Mouse (Mus musculus): ENCODE measurements around the gene Des. TPM values are rescaled to one million over a fixed set of nuclear protein-coding genes. Genes with fewer than 3 reads are reported as not detected.

The Des gene
- total and polyA plus RNA-seq, 2 experiments, result 2.4 to 4.0 TPM

DNA sequence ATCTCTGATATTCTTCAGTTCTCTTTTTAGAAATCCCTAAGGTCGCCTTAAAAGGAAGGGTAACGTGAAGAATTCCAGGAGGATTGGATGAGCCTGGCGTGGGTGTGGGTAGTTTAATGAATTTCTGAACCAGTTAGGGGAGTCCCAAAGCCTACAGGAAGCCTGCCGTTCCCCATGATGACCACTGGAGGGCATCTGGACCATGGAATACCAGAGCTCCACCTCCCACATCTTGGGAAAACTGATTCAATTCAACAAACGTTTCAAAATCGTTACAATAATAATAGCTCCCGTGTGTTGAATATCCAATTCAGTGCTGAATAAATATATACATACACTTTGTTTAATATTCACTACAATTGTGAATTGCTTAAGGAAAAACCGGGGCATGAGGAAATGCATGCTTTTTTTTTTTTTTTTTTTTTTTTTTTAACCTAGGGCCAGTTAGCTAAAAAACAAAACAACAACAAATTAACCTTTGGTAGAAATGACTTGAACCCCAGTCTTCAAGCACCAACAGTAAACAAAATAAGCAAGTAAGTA, 17.2 kb upstream of the Des start:
- peak; percentile 49 for DNase-seq (ENCODE audit: extremely low read depth, low read depth, low spot score)
- no peaks in the 10 kb centered on the region for H3K36me3 ChIP-seq (ENCODE audit: control insufficient read depth, insufficient read depth, low read length)
- no peak overlapping the region for H3K4me3 ChIP-seq (ENCODE audit: insufficient read depth, low read depth, low read length)
- WGBS, result 2% methylated on average over 8 of the region's 8 CpGs
- H3K27ac ChIP-seq (replicated peaks; ENCODE audit: insufficient read depth, low read depth, low read length), result no peak overlapping the region
- no peaks in the 10 kb centered on the region for H3K27me3 ChIP-seq (ENCODE audit: control insufficient read depth, insufficient read depth, low read length)
- H3K9ac ChIP-seq (ENCODE audit: low read depth, low read length), result no peak overlapping the region
- TF ChIP-seq POLR2A (IDR thresholded peaks at IDR 0.05; ENCODE audit: extremely low read depth, insufficient read depth, low read length) (no peak), CTCF (IDR thresholded peaks at IDR 0.05; ENCODE audit: low read depth, low read length) (peak; percentile 86)
- H3K79me2 ChIP-seq (ENCODE audit: control insufficient read depth, insufficient read depth, low read length), result no peaks in the 10 kb centered on the region
- H3K4me1 ChIP-seq (ENCODE audit: control insufficient read depth, insufficient read depth, low read length), result 0 out of 2 replicates have a peak, but pooled peaks cover 2% of the 10 kb centered on the region

DNA sequence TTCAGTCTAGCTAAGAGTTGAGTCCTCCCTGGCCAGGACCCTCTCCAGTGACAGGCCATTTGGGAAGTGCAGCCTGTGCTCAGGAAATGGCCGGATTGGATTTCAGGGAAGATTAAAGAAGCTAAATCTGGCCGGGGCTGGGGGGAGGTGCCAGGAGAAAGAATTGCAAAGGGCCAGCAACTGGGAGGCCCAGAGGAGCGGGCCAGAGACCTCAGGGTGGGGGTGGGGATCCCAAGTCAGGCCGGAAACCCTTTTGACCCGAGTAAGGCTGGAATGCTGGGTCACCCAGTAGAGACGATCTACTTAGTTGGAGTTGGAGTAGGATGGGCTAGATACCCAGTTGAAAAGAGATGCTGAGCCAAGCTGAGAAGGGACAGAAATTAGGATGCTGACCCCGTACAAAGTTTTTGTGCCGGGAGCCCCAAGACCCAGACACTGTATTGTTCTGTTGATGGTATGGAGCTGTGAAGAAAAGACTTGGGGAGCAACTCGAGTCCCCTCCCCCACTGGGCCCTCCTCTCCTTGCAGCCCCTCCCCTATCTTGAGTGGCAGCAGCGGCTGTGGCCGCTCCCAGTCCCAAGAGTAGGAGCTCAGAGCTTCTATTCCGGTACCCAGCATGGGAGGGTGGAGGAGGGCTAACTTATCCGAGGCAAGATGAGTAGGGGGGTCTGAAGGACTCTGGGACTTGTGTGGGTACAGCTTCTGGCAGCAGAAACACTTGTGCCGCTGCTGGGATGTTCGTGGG, 15.7 kb upstream of the Des start:
- Histone ChIP-seq H3K9ac (ENCODE audit: low read depth, low read length) (no peak overlapping the region), H3K79me2 (ENCODE audit: control insufficient read depth, insufficient read depth, low read length) (no peaks in the 10 kb centered on the region), H3K4me1 (ENCODE audit: control insufficient read depth, insufficient read depth, low read length) (no peaks in the 10 kb centered on the region), H3K4me3 (ENCODE audit: insufficient read depth, low read depth, low read length) (no peak overlapping the region), H3K36me3 (ENCODE audit: control insufficient read depth, insufficient read depth, low read length) (no peaks in the 10 kb centered on the region), H3K27me3 (ENCODE audit: control insufficient read depth, insufficient read depth, low read length) (no peaks in the 10 kb centered on the region), H3K27ac (replicated peaks; ENCODE audit: insufficient read depth, low read depth, low read length) (peak overlapping the region; percentile 20)
- WGBS, result 37% methylated on average over 15 of the region's 15 CpGs
- TF ChIP-seq POLR2A (IDR thresholded peaks at IDR 0.05; ENCODE audit: extremely low read depth, insufficient read depth, low read length) (no peak), CTCF (IDR thresholded peaks at IDR 0.05; ENCODE audit: low read depth, low read length) (no peak)
- peak; percentile 24 for DNase-seq (ENCODE audit: extremely low read depth, low read depth, low spot score)

DNA sequence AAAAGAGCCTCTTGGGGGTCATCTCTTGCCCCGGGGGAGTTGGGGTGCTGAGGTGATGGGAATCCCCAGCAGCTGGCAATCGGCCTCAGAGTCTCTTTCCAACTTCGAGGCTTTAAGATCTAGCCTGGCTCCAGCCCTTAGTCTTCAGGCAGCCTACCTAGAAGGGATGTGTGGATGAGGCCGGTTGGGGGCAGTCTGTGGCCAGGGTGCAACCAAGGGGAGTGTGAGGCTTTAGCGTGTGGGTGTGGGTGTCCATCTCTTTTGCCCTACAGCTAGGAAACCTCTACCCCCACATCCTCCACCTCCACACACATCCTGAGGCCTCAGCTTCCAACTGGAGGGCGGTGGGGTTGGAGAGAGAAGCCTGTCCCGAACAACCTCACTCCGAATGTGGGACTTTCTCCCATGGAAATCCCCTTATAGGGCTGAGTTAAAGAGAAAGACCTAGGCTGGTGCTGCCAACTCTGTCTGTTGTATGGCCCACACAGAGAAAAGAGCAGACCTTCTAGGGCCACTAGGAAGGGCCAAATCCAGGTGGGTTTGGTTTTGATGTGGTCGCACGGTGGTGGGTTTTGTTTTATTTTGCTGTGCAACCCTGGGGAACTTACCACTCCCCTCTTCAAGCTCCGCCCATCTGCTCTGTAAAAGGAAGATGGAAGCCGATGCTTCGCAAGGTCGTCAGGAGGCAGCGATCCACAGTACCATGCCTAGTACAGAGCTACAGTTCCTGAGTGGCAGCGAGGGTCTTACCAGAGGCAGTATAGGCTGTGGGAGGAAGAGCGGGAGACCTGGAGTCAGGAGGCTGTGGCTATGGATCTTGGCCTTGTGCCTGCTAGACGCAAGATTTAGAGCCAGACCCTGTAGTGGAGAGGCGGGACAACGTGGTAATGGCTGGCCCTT, 14.8 kb upstream of the Des start:
- Histone ChIP-seq H3K4me3 (ENCODE audit: insufficient read depth, low read depth, low read length) (no peak overlapping the region), H3K79me2 (ENCODE audit: control insufficient read depth, insufficient read depth, low read length) (no peaks in the 10 kb centered on the region), H3K36me3 (ENCODE audit: control insufficient read depth, insufficient read depth, low read length) (no peaks in the 10 kb centered on the region), H3K9ac (ENCODE audit: low read depth, low read length) (no peak overlapping the region), H3K27ac (replicated peaks; ENCODE audit: insufficient read depth, low read depth, low read length) (0 out of 2 replicates have a peak overlapping the region, but pooled peaks have one; percentile 29), H3K27me3 (ENCODE audit: control insufficient read depth, insufficient read depth, low read length) (no peaks in the 10 kb centered on the region), H3K4me1 (ENCODE audit: control insufficient read depth, insufficient read depth, low read length) (no peaks in the 10 kb centered on the region)
- TF ChIP-seq CTCF (IDR thresholded peaks at IDR 0.05; ENCODE audit: low read depth, low read length), result no peak
- no peak for TF ChIP-seq POLR2A (IDR thresholded peaks at IDR 0.05; ENCODE audit: extremely low read depth, insufficient read depth, low read length)
- no peak for DNase-seq (ENCODE audit: extremely low read depth, low read depth, low spot score)
- 60% methylated on average over 20 of the region's 20 CpGs for WGBS

DNA sequence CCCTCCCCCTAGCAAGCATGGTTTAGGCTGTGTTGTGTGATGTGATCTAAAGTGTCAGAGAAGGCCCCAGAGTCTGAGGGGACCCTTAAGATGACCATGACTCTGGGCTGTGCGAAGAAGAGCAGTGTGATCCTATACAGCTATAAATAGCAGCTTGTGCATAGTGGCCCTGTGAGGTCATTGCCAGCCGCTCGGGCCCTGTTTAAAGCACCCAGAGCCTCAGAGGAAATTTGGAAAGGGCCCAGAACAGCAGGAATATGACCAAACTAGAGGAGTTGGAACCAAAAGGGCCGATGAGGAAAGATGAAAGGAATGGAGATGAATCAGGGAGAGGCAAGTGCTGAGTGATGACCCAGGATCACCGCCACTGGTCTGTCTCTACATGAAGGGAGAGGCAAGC, 12.8 kb upstream of the Des start:
- no peak overlapping the region for H3K4me3 ChIP-seq (ENCODE audit: insufficient read depth, low read depth, low read length)
- WGBS, result 77% methylated on average over 5 of the region's 5 CpGs
- H3K4me1 ChIP-seq (ENCODE audit: control insufficient read depth, insufficient read depth, low read length), result no peaks in the 10 kb centered on the region
- H3K27me3 ChIP-seq (ENCODE audit: control insufficient read depth, insufficient read depth, low read length), result no peaks in the 10 kb centered on the region
- no peaks in the 10 kb centered on the region for H3K79me2 ChIP-seq (ENCODE audit: control insufficient read depth, insufficient read depth, low read length)
- H3K36me3 ChIP-seq (ENCODE audit: control insufficient read depth, insufficient read depth, low read length), result no peaks in the 10 kb centered on the region
- no peak for DNase-seq (ENCODE audit: extremely low read depth, low read depth, low spot score)
- no peak for TF ChIP-seq CTCF (IDR thresholded peaks at IDR 0.05; ENCODE audit: low read depth, low read length)
- no peak for TF ChIP-seq POLR2A (IDR thresholded peaks at IDR 0.05; ENCODE audit: extremely low read depth, insufficient read depth, low read length)
- no peak overlapping the region for H3K9ac ChIP-seq (ENCODE audit: low read depth, low read length)
- no peak overlapping the region for H3K27ac ChIP-seq (replicated peaks; ENCODE audit: insufficient read depth, low read depth, low read length)

DNA sequence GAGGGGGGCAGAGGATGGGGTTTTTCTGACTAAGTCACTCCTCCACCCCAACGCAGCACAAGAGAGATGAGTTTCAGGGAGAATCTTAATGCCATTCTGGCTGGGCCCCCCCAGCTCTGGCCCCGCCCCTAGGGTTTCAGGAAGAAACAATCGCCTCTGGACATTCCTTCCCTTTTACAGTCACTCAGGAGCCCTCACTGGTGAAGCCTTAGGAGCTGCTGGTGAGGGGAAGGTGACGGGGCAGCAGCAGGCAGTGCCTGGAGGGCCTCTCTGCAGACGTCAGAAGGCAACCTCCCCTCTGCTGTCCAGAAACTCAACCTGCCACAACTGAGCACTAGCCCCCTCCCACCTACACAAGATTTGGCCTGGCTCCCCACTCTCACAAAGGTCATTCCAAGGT, 10.9 kb upstream of the Des start:
- H3K9ac ChIP-seq (ENCODE audit: low read depth, low read length), result no peak overlapping the region
- H3K27me3 ChIP-seq (ENCODE audit: control insufficient read depth, insufficient read depth, low read length), result no peaks in the 10 kb centered on the region
- WGBS, result 75% methylated on average over 5 of the region's 5 CpGs
- H3K4me1 ChIP-seq (ENCODE audit: control insufficient read depth, insufficient read depth, low read length), result no peaks in the 10 kb centered on the region
- H3K79me2 ChIP-seq (ENCODE audit: control insufficient read depth, insufficient read depth, low read length), result no peaks in the 10 kb centered on the region
- TF ChIP-seq POLR2A (IDR thresholded peaks at IDR 0.05; ENCODE audit: extremely low read depth, insufficient read depth, low read length) (no peak), CTCF (IDR thresholded peaks at IDR 0.05; ENCODE audit: low read depth, low read length) (no peak)
- no peak overlapping the region for H3K27ac ChIP-seq (replicated peaks; ENCODE audit: insufficient read depth, low read depth, low read length)
- no peak overlapping the region for H3K4me3 ChIP-seq (ENCODE audit: insufficient read depth, low read depth, low read length)
- no peaks in the 10 kb centered on the region for H3K36me3 ChIP-seq (ENCODE audit: control insufficient read depth, insufficient read depth, low read length)
- DNase-seq (ENCODE audit: extremely low read depth, low read depth, low spot score), result no peak

Data from liver, adult 2 months (tissue).